Mouse (Mus musculus) CH12.LX (cell line): ENCODE data around the gene Mrps12.

Experiments
- CTCF ChIP-seq, 2 experiments: IDR thresholded peaks in 1 of 2; conservative IDR thresholded peaks in 1 of 2; 2 replicates each; pipeline ENCODE4 v1.5.1; 2011 to 2012; ENCODE audit warnings: low read depth in 2 of 2, low read length in 2 of 2, improper control_type of control experiment in 1 of 2, inconsistent platforms in 1 of 2, mild to moderate bottlenecking in 1 of 2, moderate library complexity in 1 of 2
- EP300 ChIP-seq: IDR thresholded peaks from 2 replicates; pipeline ENCODE4 v1.6.1; 2011; ENCODE audit warnings: low read length, improper control_type of control experiment
- HCFC1 ChIP-seq: IDR thresholded peaks from 2 replicates; pipeline ENCODE4 v1.6.1; 2012; ENCODE audit warnings: low read depth, mild to moderate bottlenecking, inconsistent platforms, low read length, improper control_type of control experiment
- JUND ChIP-seq: conservative IDR thresholded peaks from 2 replicates; pipeline ENCODE4 v1.6.1; 2011; ENCODE audit warnings: low read depth, low read length, improper control_type of control experiment
- KAT2A ChIP-seq: IDR thresholded peaks from 2 replicates; pipeline ENCODE4 v1.6.1; 2012; ENCODE audit warnings: low read length, improper control_type of control experiment, inconsistent platforms; ENCODE audit not compliant: insufficient replicate concordance
- MEF2A ChIP-seq: IDR thresholded peaks from 2 replicates; pipeline ENCODE4 v1.6.1; 2014; ENCODE audit warnings: low read depth, mild to moderate bottlenecking, inconsistent platforms, low read length, improper control_type of control experiment, borderline replicate concordance
- MYC ChIP-seq: IDR thresholded peaks from 2 replicates; pipeline ENCODE4 v1.6.1; 2011; ENCODE audit warnings: low read depth, mild to moderate bottlenecking, improper control_type of control experiment, low read length
- POLR2A ChIP-seq: IDR thresholded peaks from 2 replicates; pipeline ENCODE4 v1.6.1; 2011; ENCODE audit warnings: low read depth, mild to moderate bottlenecking, improper control_type of control experiment, low read length
- POLR2AphosphoS2 ChIP-seq: IDR thresholded peaks from 2 replicates; pipeline ENCODE4 v1.6.1; 2011; ENCODE audit warnings: low read depth, low read length, improper control_type of control experiment
- RCOR1 ChIP-seq: conservative IDR thresholded peaks from 2 replicates; pipeline ENCODE4 v1.6.1; 2012; ENCODE audit warnings: low read depth, mild to moderate bottlenecking, inconsistent platforms, low read length, improper control_type of control experiment
- SIN3A ChIP-seq: IDR thresholded peaks from 2 replicates; pipeline ENCODE4 v1.6.1; 2012; ENCODE audit warnings: low read length, improper control_type of control experiment, inconsistent platforms
- TCF12 ChIP-seq: IDR thresholded peaks from 2 replicates; pipeline ENCODE4 v1.6.1; 2014; ENCODE audit warnings: low read depth, mild to moderate bottlenecking, inconsistent platforms, low read length, improper control_type of control experiment
- ZNF384 ChIP-seq: IDR thresholded peaks from 2 replicates; pipeline ENCODE4 v1.6.1; 2012; ENCODE audit warnings: low read depth, low read length, improper control_type of control experiment, inconsistent platforms

GRCm38 (mm10) chr7:28724613-28725012 is 17.0 kb downstream of the Mrps12 start:
- TF ChIP-seq MEF2A = no peak
- no peak for TF ChIP-seq POLR2A
- TF ChIP-seq EP300 = no peak
- TF ChIP-seq SIN3A = no peak
- TF ChIP-seq ZNF384 = no peak
- no peak for TF ChIP-seq CTCF (conservative IDR thresholded peaks at IDR 0.05 in 1 of 2, IDR thresholded peaks at IDR 0.05 in 1 of 2; ENCODE audit: low read depth in 2 of 2, low read length in 2 of 2)
- TF ChIP-seq POLR2AphosphoS2 = no peak
- no peak for TF ChIP-seq MYC
- TF ChIP-seq HCFC1 = no peak
- TF ChIP-seq TCF12 = no peak
- TF ChIP-seq JUND = no peak
- no peak for TF ChIP-seq KAT2A
- no peak for TF ChIP-seq RCOR1
